Mouse (Mus musculus) thymus, postnatal 10 days (tissue): Measurements from ENCODE around the gene Armc6.

ENCODE experiments used
- DNase-seq, 2 experiments: peaks; one replicate each; pipeline ENCODE4 v3.0.0; 2021; ENCODE audit warnings: low spot score in 2 of 2

Armc6 gene

DNA sequence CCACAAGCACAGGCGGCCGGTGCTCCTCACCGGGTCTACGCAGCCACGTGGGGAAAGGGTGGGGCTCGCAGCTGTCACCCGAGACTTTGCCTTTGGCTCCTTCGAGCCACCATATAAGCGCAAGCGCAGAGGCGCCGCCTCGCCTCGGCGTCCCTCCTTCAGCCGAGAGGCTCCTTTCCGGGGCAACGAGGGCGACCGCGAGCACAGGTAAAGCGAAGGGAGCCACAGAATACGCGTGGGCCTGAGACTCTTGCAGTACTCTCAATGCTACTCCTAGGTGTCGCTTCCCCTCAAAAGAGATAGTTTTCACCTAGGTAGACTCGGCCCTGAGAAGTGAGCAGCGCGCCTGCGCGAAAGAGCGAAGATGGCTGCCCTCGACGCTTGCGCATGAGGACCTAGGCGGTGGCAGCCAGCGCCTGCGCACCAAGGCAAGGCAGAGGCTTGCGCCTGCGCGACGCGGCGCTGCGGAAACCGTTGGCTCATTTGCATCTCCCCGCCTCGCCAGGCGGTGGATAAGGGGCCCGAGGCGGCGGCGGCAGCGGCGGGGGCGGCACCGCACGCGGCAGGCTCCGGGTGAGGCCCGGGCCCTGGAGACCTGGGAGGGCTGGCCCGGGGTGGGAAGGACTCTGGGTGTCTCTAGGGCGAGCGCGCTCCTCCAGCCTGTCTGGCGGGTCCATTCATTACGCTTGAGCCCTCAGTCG is at the start of gene Armc6, which contains the start of gene Sugp2:
Gene Armc6 (minus strand): TSS at position 387 of the 701 bp plus-strand sequence.
Gene Sugp2 (plus strand): TSS at position 147 of the 701 bp plus-strand sequence.
- DNase-seq, result peak; percentile 94

GRCm38 (mm10) chr8:70283136-70284077 is 49.1 kb upstream of the Armc6 start:
- DNase-seq, result no peak

DNA sequence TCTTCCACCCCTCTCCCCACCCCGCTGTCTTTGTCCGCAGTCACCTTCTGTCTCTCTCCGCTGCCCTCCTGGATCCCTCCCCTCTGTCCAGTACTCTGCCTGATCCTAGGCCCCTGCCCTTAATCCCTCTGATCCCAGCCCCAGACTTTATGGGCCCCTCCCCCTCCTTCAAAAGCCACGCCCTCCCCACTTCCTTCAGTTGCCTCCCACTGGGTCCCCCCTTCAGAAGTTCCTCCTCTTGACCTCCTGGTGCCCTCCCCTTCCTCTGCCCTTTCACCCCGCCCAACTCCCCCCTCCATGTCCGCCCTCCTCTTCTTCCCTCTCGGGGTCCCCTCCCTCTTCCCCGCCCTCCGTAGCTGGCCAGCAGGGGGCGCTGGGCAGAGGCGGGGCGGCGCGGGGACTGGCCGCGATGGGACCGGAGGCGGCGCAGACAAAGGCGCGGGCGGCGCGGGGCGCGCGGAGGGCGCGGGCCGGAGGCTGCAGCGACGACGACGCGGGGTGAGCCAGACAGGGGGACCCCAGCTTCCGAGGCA is 48.4 kb upstream of the Armc6 start, which contains the start of gene Homer3:
Gene Homer3 (plus strand): TSS at position 225 of the 533 bp plus-strand sequence.
- peak; percentile 91 to 94 for DNase-seq

- DNase-seq, result no peak
These were observed 46.7 kb upstream of the Armc6 start for GRCm38 (mm10) chr8:70281001-70281400.

GRCm38 (mm10) chr8:70279266-70279665 is 45.0 kb upstream of the Armc6 start:
- DNase-seq, result no peak

GRCm38 (mm10) chr8:70278175-70278574 is 43.9 kb upstream of the Armc6 start:
- DNase-seq, result no peak

GRCm38 (mm10) chr8:70276476-70276875 is 42.2 kb upstream of the Armc6 start:
- DNase-seq, result no peak

- no peak for DNase-seq
These were observed 40.1 kb upstream of the Armc6 start for GRCm38 (mm10) chr8:70274350-70274749.

GRCm38 (mm10) chr8:70272949-70273348 is 38.7 kb upstream of the Armc6 start:
- DNase-seq, result no peak

- DNase-seq, result peak in 1 of 2 experiments; percentile 48
These were observed 34.7 kb upstream of the Armc6 start for GRCm38 (mm10) chr8:70268799-70269565.

GRCm38 (mm10) chr8:70268311-70268710 is 34.0 kb upstream of the Armc6 start:
- DNase-seq, result no peak

GRCm38 (mm10) chr8:70267674-70268073 is 33.4 kb upstream of the Armc6 start:
- DNase-seq, result no peak

- DNase-seq, result no peak
These were observed 24.8 kb upstream of the Armc6 start for GRCm38 (mm10) chr8:70259043-70259442.

DNA sequence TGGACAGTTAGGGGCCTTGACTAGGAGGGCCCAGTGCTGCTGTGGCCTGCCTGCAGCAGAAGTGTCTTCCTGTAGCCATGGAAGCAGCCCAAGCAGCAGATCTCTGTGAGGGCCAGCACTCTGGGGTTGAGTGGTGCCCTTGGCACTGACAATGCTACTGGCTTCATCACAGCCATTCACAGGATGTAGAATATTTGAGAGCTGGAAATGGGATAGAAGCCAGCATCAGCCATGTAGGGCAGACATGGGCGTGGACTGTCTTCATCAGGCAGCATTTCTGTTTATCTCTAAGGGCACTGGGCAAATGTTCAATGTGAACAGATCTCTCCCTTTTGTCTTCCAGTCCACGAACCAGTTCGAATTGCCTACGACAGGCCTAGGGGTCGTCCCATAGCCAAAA is 24.3 kb upstream of the Armc6 start:
- no peak for DNase-seq

DNA sequence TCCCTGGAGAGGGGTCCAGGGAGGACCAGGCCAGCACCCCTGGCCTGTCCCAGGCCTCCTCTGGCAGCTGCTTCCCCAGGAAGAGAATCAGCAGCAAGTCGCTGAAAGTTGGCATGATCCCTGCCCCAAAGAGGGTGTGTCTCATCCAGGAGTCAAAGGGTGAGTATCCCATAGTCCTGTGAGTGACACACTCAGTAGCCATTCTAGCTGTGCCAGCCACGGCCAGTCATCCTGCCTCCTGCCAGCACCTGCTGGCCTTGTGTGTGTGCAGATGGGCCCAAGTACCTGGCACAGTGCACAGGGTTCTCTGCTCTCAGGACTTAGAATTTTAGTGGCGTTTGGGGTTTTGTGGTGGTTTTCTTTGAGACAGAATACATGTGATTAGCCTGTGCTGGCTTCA is 23.2 kb upstream of the Armc6 start:
- DNase-seq, result no peak

GRCm38 (mm10) chr8:70254628-70255027 is 20.4 kb upstream of the Armc6 start:
- DNase-seq, result no peak

GRCm38 (mm10) chr8:70247841-70248240 is 13.6 kb upstream of the Armc6 start:
- no peak for DNase-seq

GRCm38 (mm10) chr8:70246622-70247021 is 12.4 kb upstream of the Armc6 start:
- no peak for DNase-seq

DNA sequence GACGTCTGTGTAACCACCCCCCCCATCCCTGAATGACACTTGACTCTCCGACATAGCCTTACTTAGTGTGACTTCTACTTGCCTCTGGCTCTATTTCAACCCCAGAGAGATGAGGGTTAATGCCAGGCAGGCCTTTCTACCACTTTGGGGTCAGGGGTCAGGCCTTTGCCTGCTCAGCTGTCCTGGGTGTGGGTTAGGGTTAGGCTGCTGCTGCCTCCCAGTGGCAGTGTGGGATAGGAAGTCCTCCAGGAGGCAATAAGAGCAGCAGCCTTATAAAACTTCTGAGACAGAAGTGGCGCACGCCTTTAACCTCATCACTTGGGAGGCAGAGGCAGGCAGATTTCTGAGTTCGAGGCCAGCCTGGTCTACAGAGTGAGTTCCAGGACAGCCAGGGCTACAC is 6.4 kb upstream of the Armc6 start:
- DNase-seq, result no peak

- no peak for DNase-seq
These were observed 3.6 kb upstream of the Armc6 start for GRCm38 (mm10) chr8:70237842-70238241.

DNA sequence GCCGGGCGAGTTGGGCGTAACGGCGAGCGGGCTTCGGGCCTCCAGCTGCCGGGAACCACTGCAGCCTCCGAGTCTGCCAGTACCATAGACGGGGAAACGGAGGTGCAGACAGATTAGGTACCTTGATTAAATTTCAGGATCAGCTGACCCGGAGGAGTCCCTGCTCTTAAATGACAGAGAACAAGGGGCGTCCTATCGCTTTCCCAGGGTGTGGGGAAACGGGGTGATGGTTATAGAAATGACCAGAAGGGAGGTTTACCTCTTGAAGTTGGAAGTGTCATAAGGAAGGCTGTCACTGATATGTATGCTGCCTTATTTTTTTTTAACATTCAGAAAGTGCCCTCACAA is 489 bp upstream of the Armc6 start:
- no peak for DNase-seq

DNA sequence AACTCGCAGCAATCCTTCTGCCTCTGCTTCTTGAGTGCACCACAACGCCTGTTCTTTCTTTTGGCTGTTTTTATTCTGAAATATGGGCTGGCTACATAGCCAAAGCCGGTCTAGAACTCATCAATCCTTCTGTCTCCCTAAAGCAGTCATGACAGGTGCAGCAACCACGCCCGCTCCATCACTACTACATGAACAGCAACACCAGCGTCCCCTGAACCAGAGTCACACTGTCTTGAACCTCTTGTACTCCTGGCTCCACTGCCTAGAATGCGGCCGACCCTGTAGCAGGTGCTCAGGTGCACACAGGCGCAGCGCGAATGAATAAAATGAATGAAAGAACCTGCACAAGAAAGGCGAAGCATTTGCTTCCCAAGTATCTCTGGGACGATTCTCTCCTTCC is 660 bp downstream of the Armc6 start:
- DNase-seq, result no peak
